Mouse (Mus musculus): ENCODE data around the gene Tkt. TPM values are rescaled to one million over a fixed set of nuclear protein-coding genes. Genes with fewer than 3 reads are reported as not detected.

The Tkt gene
- polyA plus RNA-seq (2014; fragmentation: Nextera tagmentation; extraction: Ambion mirVana), result 110 and 144 TPM in 2 replicates

DNA sequence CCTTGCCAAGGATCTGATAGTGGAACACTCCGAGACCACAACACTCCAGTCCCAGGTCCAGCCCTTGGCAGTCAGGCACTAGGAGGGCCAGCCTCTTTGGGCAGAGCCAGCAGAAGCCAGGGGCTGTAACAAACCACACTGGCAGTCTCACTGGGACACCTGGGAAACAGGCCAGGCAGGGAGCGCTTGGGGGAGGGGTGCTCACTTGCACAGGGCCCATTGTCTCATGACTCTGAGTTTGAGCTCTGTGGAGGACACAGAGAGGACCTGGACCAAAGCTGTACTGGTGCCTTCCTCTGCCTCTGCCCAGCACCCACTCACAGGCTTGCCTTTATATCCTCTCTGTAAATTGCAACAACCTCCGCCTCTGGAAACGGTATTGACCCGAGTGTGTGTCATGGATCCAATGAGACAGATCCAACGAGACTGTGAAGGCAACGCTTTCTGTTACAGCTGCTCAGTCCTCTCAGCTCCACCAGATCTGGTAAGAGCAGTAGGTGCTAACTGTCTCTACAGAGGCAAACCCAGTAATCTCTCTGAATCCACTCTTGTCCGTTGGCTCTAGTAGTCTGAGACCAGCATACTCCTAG, at the start of gene Tkt:
Gene Tkt, plus strand, starts transcription at position 229 of the 590 bp plus-strand sequence.
- ATAC-seq (ENCODE audit: low FRiP score) (peak; percentile 52), DNase-seq (ENCODE audit: low spot score) (peak; percentile 41)
- WGBS, result 28% methylated on average over 8 of the region's 8 CpGs
- H3K27ac ChIP-seq, result peak within 1 kb of the TSS; percentile 91
- peaks cover 26% of the 10 kb centered on the region for H3K4me1 ChIP-seq (replicated peaks; ENCODE audit: control insufficient read depth, insufficient read depth, low read length)
- H3K4me3 ChIP-seq (replicated peaks; ENCODE audit: low read length), result peak within 1 kb of the TSS; percentile 62
- peak within 1 kb of the TSS; percentile 86 for H3K9ac ChIP-seq
- no peaks in the 10 kb centered on the region for H3K27me3 ChIP-seq (ENCODE audit: control insufficient read depth, insufficient read depth, low read length)
- no peaks in the 10 kb centered on the region for H3K36me3 ChIP-seq (replicated peaks; ENCODE audit: control insufficient read depth, insufficient read depth)
- H3K9me3 ChIP-seq (ENCODE audit: control insufficient read depth, low read length), result no peaks in the 10 kb centered on the region
- peak within 1 kb of the TSS; percentile 75 for H3K4me2 ChIP-seq (replicated peaks)

DNA sequence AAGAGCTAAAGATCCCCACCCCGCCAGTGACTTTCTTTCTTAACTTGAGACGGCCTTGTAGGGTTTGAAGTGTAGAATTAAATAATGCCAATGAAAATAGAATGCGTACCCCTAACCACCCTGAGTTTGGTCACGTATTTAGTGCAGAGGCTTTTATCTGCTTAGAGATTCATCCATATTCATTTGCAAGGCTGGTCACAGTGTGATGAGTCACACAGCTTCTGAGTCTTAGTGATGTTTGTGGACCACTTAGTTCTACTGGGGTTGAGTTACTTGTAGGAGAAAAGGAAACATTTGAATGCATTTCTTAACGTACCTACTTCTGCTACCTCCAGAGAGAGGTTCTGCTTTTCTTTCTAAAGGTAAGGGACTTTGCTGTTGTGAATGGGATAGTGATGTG, 43.2 kb upstream of the Tkt start:
- WGBS, result 89% methylated on average over 5 of the region's 5 CpGs

DNA sequence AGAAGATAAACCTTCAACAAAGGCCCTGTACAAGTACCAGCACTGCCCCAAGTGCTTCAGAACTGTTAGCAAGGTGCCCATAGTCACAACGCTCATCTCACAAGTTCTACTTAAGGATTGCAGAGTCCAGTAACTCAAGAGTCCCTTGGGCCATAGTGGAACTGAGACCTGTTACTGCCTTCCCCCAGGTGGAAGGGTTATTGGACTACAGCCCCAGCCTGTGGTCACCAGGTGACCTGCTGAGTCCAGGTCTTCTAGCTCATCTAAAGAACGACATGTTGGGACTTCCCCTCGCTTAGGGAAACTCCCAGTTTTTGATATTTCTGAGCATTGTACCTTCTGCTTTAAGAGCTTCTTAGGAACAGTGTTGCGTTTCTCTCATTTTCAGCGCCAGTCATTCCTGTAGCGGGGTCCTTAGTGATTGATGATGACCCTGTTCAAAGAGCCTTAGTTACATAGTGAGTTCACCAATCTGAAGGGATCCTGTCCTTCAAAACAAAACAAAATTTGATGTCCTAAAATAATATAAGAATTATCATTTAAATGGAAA, 37.9 kb upstream of the Tkt start:
- no peak overlapping the region for H3K9ac ChIP-seq
- ATAC-seq (ENCODE audit: low FRiP score) (no peak), DNase-seq (ENCODE audit: low spot score) (no peak)
- H3K27ac ChIP-seq, result no peak overlapping the region
- 97% methylated on average over 6 of the region's 6 CpGs for WGBS
- no peaks in the 10 kb centered on the region for H3K4me1 ChIP-seq (replicated peaks; ENCODE audit: control insufficient read depth, insufficient read depth, low read length)
- H3K9me3 ChIP-seq (ENCODE audit: control insufficient read depth, low read length), result no peaks in the 10 kb centered on the region
- H3K27me3 ChIP-seq (ENCODE audit: control insufficient read depth, insufficient read depth, low read length), result no peaks in the 10 kb centered on the region
- H3K36me3 ChIP-seq (replicated peaks; ENCODE audit: control insufficient read depth, insufficient read depth), result peaks cover 87% of the 10 kb centered on the region
- no peak overlapping the region for H3K4me3 ChIP-seq (replicated peaks; ENCODE audit: low read length)
- no peak overlapping the region for H3K4me2 ChIP-seq (replicated peaks)

More for the DNA sequence above, 43.2 kb upstream of the Tkt start:
- Histone ChIP-seq H3K27ac (no peak overlapping the region), H3K4me2 (replicated peaks) (no peak overlapping the region), H3K9ac (no peak overlapping the region), H3K4me3 (replicated peaks; ENCODE audit: low read length) (no peak overlapping the region), H3K36me3 (replicated peaks; ENCODE audit: control insufficient read depth, insufficient read depth) (peaks cover 77% of the 10 kb centered on the region), H3K4me1 (replicated peaks; ENCODE audit: control insufficient read depth, insufficient read depth, low read length) (no peaks in the 10 kb centered on the region), H3K9me3 (ENCODE audit: control insufficient read depth, low read length) (no peaks in the 10 kb centered on the region), H3K27me3 (ENCODE audit: control insufficient read depth, insufficient read depth, low read length) (no peaks in the 10 kb centered on the region)
- ATAC-seq (ENCODE audit: low FRiP score) (no peak), DNase-seq (ENCODE audit: low spot score) (no peak)

DNA sequence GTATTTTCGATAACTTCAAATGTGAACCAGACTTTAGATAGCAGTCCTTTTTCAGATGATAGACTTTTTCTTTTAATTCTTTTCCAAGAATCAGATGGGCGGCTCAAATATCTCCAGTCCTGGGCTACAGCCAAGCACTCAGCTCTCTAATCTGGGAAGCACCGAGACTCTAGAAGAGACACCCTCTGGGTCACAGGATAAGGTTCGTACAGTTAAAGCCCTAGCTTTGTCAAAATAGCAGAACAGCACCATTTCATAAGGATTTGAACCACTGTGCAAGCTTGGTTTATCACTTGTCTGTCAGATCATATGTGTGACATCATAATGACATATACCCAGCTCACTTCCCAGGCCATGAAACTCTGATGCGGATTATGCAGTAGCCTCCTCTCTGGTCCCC, 35.3 kb upstream of the Tkt start:
- no peak overlapping the region for H3K9ac ChIP-seq
- DNase-seq (ENCODE audit: low spot score) (no peak), ATAC-seq (ENCODE audit: low FRiP score) (no peak)
- peaks cover 74% of the 10 kb centered on the region for H3K36me3 ChIP-seq (replicated peaks; ENCODE audit: control insufficient read depth, insufficient read depth)
- H3K27me3 ChIP-seq (ENCODE audit: control insufficient read depth, insufficient read depth, low read length), result no peaks in the 10 kb centered on the region
- no peaks in the 10 kb centered on the region for H3K9me3 ChIP-seq (ENCODE audit: control insufficient read depth, low read length)
- H3K4me3 ChIP-seq (replicated peaks; ENCODE audit: low read length), result no peak overlapping the region
- H3K4me1 ChIP-seq (replicated peaks; ENCODE audit: control insufficient read depth, insufficient read depth, low read length), result no peaks in the 10 kb centered on the region
- H3K27ac ChIP-seq, result no peak overlapping the region
- no peak overlapping the region for H3K4me2 ChIP-seq (replicated peaks)
- WGBS, result 90% methylated on average over 5 of the region's 5 CpGs

DNA sequence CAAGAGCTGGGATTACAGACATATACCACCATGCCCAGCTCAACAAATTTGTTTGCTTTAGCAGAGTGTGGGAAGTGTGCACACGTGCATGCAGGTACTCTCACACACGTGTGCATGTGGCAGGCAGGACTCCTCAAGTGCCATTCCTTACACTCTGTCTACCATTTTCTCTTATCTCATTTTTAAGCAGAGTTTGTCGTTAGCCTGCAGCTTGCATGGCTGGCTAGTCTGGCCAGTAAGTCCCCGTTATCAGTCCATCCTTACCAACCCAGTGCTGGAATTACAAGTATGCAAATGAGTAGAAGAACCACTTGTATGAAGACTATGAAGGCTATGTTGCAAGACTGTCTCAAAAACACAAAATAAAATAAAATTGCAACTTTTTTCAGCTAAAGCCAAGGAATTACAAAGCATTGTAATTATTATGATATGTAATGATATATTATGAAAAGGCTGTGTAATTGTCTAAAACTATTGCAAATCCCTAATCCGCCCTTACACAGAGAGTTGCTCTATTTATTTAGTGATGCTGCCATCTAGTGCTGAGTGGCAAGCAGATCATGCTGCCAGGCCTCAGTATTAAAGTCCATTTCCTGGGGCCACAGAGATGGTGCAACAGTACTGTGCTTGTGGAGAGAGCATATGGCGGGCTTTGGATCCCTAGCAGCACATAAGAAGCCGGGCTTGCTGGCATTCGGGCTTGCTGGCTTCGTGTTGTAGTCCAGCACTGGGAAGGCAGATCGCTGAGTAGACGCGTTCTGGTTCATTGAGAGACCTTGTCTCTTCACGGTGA, 32.0 kb upstream of the Tkt start:
- Histone ChIP-seq H3K27ac (no peak overlapping the region), H3K36me3 (replicated peaks; ENCODE audit: control insufficient read depth, insufficient read depth) (peaks cover 76% of the 10 kb centered on the region), H3K4me2 (replicated peaks) (no peak overlapping the region), H3K9ac (no peak overlapping the region), H3K9me3 (ENCODE audit: control insufficient read depth, low read length) (no peaks in the 10 kb centered on the region), H3K27me3 (ENCODE audit: control insufficient read depth, insufficient read depth, low read length) (no peaks in the 10 kb centered on the region), H3K4me1 (replicated peaks; ENCODE audit: control insufficient read depth, insufficient read depth, low read length) (no peaks in the 10 kb centered on the region), H3K4me3 (replicated peaks; ENCODE audit: low read length) (no peak overlapping the region)
- ATAC-seq (ENCODE audit: low FRiP score) (no peak), DNase-seq (ENCODE audit: low spot score) (peak; percentile 58)
- WGBS, result 92% methylated on average over 13 of the region's 13 CpGs

DNA sequence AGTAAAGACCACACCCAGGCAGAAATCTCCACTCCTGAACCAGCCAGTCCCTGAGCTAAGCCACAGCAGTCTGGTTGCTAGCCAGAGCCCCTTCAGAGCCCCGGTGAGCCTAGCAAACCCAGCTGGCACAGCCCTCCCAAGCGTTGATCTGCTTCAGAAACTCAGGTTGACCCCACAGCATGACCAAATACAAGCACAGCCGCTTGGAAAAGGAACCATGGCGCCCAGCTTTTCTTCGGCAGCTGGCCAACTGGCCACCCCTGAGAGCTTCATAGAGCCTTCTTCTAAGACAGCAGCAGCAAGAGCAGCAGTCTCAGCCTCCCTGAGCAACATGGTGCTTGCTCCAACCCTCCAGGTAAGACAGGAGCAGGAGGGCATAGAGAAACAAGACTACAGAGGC, 28.8 kb upstream of the Tkt start:
- Histone ChIP-seq H3K4me2 (replicated peaks) (no peak overlapping the region), H3K9ac (no peak overlapping the region), H3K4me1 (replicated peaks; ENCODE audit: control insufficient read depth, insufficient read depth, low read length) (no peaks in the 10 kb centered on the region), H3K4me3 (replicated peaks; ENCODE audit: low read length) (no peak overlapping the region), H3K9me3 (ENCODE audit: control insufficient read depth, low read length) (no peaks in the 10 kb centered on the region), H3K27me3 (ENCODE audit: control insufficient read depth, insufficient read depth, low read length) (no peaks in the 10 kb centered on the region), H3K36me3 (replicated peaks; ENCODE audit: control insufficient read depth, insufficient read depth) (peaks cover 79% of the 10 kb centered on the region), H3K27ac (no peak overlapping the region)
- no peak for DNase-seq (ENCODE audit: low spot score)
- WGBS, result 83% methylated on average over 5 of the region's 5 CpGs
- no peak for ATAC-seq (ENCODE audit: low FRiP score)

DNA sequence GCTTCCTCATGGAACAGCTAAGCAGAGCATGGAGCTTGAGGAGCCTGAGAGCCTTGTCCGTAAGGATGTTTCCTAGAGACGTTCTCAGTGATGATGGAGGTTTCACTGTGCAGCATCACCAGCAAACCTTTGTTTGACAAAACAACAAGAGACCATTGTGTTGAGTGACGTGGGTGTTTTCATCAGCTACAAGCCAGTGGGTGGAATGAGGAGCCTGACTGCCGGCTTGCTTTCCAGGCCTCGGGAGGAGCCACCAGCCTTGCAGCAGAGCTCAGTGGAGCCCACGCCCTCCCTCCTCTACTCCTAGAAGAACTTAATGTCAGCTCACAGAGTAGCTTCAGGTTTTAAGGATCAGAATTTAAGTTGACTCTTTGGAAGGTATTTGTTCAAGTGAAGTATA, 24.8 kb upstream of the Tkt start:
- Histone ChIP-seq H3K27me3 (ENCODE audit: control insufficient read depth, insufficient read depth, low read length) (no peaks in the 10 kb centered on the region), H3K4me2 (replicated peaks) (no peak overlapping the region), H3K4me3 (replicated peaks; ENCODE audit: low read length) (no peak overlapping the region), H3K27ac (no peak overlapping the region), H3K4me1 (replicated peaks; ENCODE audit: control insufficient read depth, insufficient read depth, low read length) (no peaks in the 10 kb centered on the region), H3K36me3 (replicated peaks; ENCODE audit: control insufficient read depth, insufficient read depth) (peaks cover 95% of the 10 kb centered on the region), H3K9ac (no peak overlapping the region), H3K9me3 (ENCODE audit: control insufficient read depth, low read length) (no peaks in the 10 kb centered on the region)
- DNase-seq (ENCODE audit: low spot score) (no peak), ATAC-seq (ENCODE audit: low FRiP score) (no peak)
- WGBS, result 70% methylated on average over 6 of the region's 6 CpGs

DNA sequence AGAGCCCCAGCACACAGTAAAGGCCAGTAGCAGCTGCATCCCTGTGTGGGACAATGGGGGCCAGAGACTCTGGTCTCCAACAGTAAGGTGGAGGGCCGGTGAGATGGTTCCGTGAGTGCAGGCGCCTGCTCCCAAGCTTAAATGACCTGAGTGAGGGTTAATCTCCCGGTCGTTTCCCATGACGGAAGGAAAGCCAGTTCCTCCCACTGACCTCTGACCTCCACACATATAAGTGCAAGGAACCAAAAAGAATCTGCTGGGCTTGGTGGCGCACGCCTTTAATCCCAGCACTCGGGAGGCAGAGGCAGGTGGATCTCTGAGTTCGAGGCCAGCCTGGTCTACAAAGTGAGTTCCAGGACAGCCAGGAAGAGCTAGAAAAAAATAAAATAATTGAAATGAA, 19.8 kb upstream of the Tkt start:
- H3K9me3 ChIP-seq (ENCODE audit: control insufficient read depth, low read length), result no peaks in the 10 kb centered on the region
- 90% methylated on average over 10 of the region's 10 CpGs for WGBS
- no peak overlapping the region for H3K27ac ChIP-seq
- no peak overlapping the region for H3K4me3 ChIP-seq (replicated peaks; ENCODE audit: low read length)
- ATAC-seq (ENCODE audit: low FRiP score) (no peak), DNase-seq (ENCODE audit: low spot score) (no peak)
- H3K4me2 ChIP-seq (replicated peaks), result no peak overlapping the region
- H3K4me1 ChIP-seq (replicated peaks; ENCODE audit: control insufficient read depth, insufficient read depth, low read length), result peaks cover 5% of the 10 kb centered on the region; the same call in 1 of the 2 replicates
- H3K36me3 ChIP-seq (replicated peaks; ENCODE audit: control insufficient read depth, insufficient read depth), result peaks cover 46% of the 10 kb centered on the region
- H3K9ac ChIP-seq, result no peak overlapping the region
- no peaks in the 10 kb centered on the region for H3K27me3 ChIP-seq (ENCODE audit: control insufficient read depth, insufficient read depth, low read length)

DNA sequence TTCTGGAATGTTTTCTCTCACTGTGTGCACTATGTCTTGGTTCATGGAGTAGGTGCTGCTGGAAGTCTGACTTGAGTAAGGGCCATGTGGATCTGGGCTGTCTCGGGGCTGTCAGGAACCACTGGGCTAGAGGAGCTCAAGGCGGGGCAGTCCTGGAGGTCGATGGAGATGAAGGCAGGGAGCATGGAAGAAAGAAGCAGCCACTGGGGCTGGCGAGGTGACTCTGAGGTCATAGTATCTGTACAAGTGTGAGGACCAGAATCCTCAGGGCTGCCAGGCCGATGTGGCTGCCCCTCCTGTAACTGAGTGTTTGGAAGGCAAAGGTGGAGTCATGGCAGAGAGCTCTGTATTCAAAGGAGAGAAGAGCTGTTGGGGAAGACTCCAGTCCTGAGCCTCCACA, 19.2 kb upstream of the Tkt start:
- Histone ChIP-seq H3K27ac (no peak overlapping the region), H3K4me2 (replicated peaks) (no peak overlapping the region), H3K27me3 (ENCODE audit: control insufficient read depth, insufficient read depth, low read length) (no peaks in the 10 kb centered on the region), H3K36me3 (replicated peaks; ENCODE audit: control insufficient read depth, insufficient read depth) (peaks cover 40% of the 10 kb centered on the region), H3K4me1 (replicated peaks; ENCODE audit: control insufficient read depth, insufficient read depth, low read length) (peaks cover 5% of the 10 kb centered on the region; the same call in 1 of the 2 replicates), H3K9ac (no peak overlapping the region), H3K9me3 (ENCODE audit: control insufficient read depth, low read length) (no peaks in the 10 kb centered on the region), H3K4me3 (replicated peaks; ENCODE audit: low read length) (no peak overlapping the region)
- no peak for ATAC-seq (ENCODE audit: low FRiP score)
- 84% methylated on average over 5 of the region's 5 CpGs for WGBS
- no peak for DNase-seq (ENCODE audit: low spot score)
